Mouse (Mus musculus): ENCODE data around the gene Cmpk2. TPM values are rescaled to one million over a fixed set of nuclear protein-coding genes. Genes with fewer than 3 reads are reported as not detected.
"Not testable (repeated sequence)": the region's sequence is repeated elsewhere in the genome, so short reads cannot be mapped to it uniquely, and the experiment has no call there.

Gene Cmpk2
- 6.6 and 7.2 TPM in 2 replicates for polyA plus RNA-seq (2012; rRNA removed)

DNA sequence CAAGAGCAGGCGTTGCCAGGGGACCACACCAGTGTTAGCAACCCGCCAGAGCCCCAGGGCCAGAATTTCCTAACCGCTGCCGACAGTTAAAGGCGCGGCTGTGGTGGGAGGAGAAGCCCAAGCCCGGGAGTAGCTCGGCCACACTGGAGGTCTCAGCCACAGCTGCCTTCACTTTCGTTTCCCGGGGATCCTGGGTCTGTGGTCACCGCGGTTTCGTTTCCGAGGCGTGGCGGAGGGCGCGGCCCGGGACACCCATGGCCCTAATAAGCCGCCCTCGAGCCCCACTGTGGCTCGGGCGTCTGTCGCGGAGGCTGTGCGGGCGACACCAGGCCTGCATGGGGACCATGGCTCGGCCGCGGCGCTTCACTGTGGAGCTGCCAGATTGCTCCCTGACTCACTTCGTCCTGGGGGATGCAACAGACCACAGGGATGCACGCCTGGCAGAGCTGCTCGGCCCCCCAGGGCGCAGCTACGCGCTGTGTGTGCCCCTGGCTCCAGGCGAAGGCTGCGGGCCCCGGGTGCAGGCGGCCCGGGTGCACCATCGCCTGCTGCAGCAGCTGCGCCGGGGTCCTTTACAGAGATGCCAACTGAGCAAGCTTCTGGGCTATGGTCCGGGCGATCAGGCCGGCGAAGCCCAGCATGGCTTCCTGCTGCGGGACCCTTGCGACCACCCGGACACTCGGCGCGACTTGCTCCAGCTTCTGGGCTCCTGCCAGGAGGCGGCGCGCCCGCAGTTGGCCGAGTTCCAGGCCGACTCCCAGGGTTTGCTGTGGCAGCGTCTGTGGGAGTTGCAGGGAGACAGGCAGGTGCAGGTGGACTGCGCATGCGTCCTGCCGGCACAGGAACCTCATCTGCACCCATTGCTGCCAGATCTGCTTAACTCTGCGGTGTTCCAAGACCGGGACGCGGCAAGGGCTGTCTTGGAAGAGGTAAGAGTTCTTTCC lies at the start of gene Cmpk2:
TSS of gene Cmpk2 (plus strand) at position 107 of the 944 bp plus-strand sequence.
- Histone ChIP-seq H3K4me1 (replicated peaks; ENCODE audit: control insufficient read depth, insufficient read depth, low read length) (peaks cover 12% of the 10 kb centered on the region), H3K4me3 (ENCODE audit: control insufficient read depth, insufficient read depth, low read length) (peak within 1 kb of the TSS; percentile 83), H3K27me3 (ENCODE audit: control insufficient read depth, insufficient read depth, low read length) (no peaks in the 10 kb centered on the region), H3K36me3 (ENCODE audit: control insufficient read depth, insufficient read depth, low read length) (no peaks in the 10 kb centered on the region), H3K27ac (ENCODE audit: control insufficient read depth, insufficient read depth, low read length) (no peak within 1 kb of the TSS)
- peak; percentile 81 for DNase-seq
- under 1% methylated on average over 69 of the region's 69 CpGs for WGBS
- TF ChIP-seq POLR2A (IDR thresholded peaks at IDR 0.05; ENCODE audit: control insufficient read depth, extremely low read depth, insufficient read depth, low read length, poor library complexity) (peak; percentile 17; the same call in 1 of the 2 replicates), CTCF (IDR thresholded peaks at IDR 0.05; ENCODE audit: borderline replicate concordance, control insufficient read depth, extremely low read depth, insufficient read depth, low read length, poor library complexity) (0 out of 2 replicates have a peak, but pooled peaks have one; percentile 15)

DNA sequence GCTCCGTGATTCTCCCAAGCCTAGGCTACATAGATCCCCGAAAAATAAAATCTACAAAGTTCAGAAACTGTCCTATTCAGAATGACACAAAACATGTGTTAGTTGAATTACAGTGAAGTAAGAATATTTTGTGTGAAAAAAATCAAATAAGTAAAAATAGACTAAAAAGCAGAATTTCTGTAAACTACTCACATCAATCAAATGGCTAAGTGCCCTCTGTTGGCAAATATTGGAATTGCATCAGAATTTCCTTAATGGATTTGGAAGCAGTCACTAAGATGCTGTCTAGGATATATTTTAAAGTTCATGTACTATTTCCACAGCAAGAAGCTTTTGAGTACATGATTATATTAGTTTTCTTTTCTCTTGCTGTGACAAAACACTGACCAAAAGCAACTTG lies 44.2 kb upstream of the Cmpk2 start:
- H3K4me1 ChIP-seq (replicated peaks; ENCODE audit: control insufficient read depth, insufficient read depth, low read length) = no peaks in the 10 kb centered on the region
- H3K27ac ChIP-seq (ENCODE audit: control insufficient read depth, insufficient read depth, low read length) = no peak overlapping the region
- no peak overlapping the region for H3K4me3 ChIP-seq (ENCODE audit: control insufficient read depth, insufficient read depth, low read length)
- 90% methylated on average over 2 of the region's 2 CpGs for WGBS
- TF ChIP-seq CTCF (IDR thresholded peaks at IDR 0.05; ENCODE audit: borderline replicate concordance, control insufficient read depth, extremely low read depth, insufficient read depth, low read length, poor library complexity) (no peak), POLR2A (IDR thresholded peaks at IDR 0.05; ENCODE audit: control insufficient read depth, extremely low read depth, insufficient read depth, low read length, poor library complexity) (no peak)
- H3K36me3 ChIP-seq (ENCODE audit: control insufficient read depth, insufficient read depth, low read length) = no peaks in the 10 kb centered on the region
- DNase-seq = peak; percentile 31
- H3K27me3 ChIP-seq (ENCODE audit: control insufficient read depth, insufficient read depth, low read length) = no peaks in the 10 kb centered on the region

DNA sequence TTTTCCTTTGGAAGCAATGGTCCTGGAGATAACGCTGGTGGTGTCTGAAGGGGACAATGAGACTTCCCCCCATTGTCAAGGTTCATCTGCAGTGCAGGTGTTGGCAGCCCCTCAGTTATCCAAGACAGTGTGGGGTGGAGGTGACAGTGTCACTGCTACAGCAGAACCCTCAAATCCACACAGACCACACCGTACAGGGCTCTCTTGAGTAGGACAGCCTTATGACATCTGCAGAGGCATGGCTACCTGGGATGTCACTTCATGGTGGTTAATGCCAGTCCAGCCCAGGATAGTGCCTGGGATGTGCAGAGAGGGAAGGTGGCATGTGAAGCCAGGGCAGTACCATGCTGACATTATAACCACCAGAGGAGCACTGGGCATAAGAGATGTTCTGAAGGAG lies 40.2 kb upstream of the Cmpk2 start:
- DNase-seq; H3K27ac ChIP-seq (ENCODE audit: control insufficient read depth, insufficient read depth, low read length); H3K4me1 ChIP-seq (replicated peaks; ENCODE audit: control insufficient read depth, insufficient read depth, low read length); H3K27me3 ChIP-seq (ENCODE audit: control insufficient read depth, insufficient read depth, low read length); H3K4me3 ChIP-seq (ENCODE audit: control insufficient read depth, insufficient read depth, low read length); H3K36me3 ChIP-seq (ENCODE audit: control insufficient read depth, insufficient read depth, low read length): not testable (repeated sequence)
- 99% methylated on average over 2 of the region's 2 CpGs for WGBS

DNA sequence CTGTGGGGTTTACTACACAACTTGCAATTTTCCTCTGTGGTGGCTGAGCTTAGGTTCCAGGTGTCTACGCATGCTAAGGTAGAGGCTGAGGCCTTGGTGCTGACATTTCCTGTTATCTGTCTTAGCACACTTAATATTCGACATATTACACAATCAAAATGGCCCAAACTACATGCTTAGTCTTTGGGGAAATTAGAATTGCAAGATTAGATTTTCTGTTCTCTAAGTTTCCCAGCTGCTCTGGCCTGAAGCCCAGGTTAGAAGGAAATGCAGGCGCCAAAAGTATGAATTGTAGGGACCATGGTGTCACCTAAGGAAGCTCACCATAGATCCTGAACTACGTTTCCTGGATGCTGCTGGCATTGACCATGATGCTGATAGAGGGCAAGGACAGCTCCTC lies 32.7 kb upstream of the Cmpk2 start:
- TF ChIP-seq CTCF (IDR thresholded peaks at IDR 0.05; ENCODE audit: borderline replicate concordance, control insufficient read depth, extremely low read depth, insufficient read depth, low read length, poor library complexity) (no peak), POLR2A (IDR thresholded peaks at IDR 0.05; ENCODE audit: control insufficient read depth, extremely low read depth, insufficient read depth, low read length, poor library complexity) (no peak)
- Histone ChIP-seq H3K4me3 (ENCODE audit: control insufficient read depth, insufficient read depth, low read length) (no peak overlapping the region), H3K4me1 (replicated peaks; ENCODE audit: control insufficient read depth, insufficient read depth, low read length) (no peaks in the 10 kb centered on the region), H3K27ac (ENCODE audit: control insufficient read depth, insufficient read depth, low read length) (no peak overlapping the region), H3K36me3 (ENCODE audit: control insufficient read depth, insufficient read depth, low read length) (no peaks in the 10 kb centered on the region), H3K27me3 (ENCODE audit: control insufficient read depth, insufficient read depth, low read length) (no peaks in the 10 kb centered on the region)
- DNase-seq = no peak
- WGBS = 88% methylated on average over 4 of the region's 4 CpGs

DNA sequence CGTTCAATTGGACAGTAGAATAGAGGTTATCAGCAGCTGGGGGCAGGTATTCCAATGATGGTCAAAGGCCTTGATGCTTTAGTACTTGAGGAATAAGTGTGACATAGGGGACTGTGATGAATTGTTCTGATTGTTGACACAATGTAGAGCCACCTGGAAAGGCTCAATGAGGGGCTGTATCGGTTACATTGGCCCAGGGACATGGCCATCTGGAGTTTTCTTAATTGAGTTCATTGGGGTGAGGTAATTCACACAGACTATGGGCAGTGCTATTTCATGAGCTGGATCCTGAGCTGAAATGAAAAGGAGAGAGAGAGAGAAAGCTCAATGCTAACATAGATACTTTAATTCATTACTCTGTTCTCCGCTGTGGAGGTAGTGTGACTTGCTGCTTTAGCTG lies 31.1 kb upstream of the Cmpk2 start:
- H3K27me3 ChIP-seq (ENCODE audit: control insufficient read depth, insufficient read depth, low read length) = no peaks in the 10 kb centered on the region
- H3K4me3 ChIP-seq (ENCODE audit: control insufficient read depth, insufficient read depth, low read length) = no peak overlapping the region
- TF ChIP-seq CTCF (IDR thresholded peaks at IDR 0.05; ENCODE audit: borderline replicate concordance, control insufficient read depth, extremely low read depth, insufficient read depth, low read length, poor library complexity) (no peak), POLR2A (IDR thresholded peaks at IDR 0.05; ENCODE audit: control insufficient read depth, extremely low read depth, insufficient read depth, low read length, poor library complexity) (no peak)
- H3K4me1 ChIP-seq (replicated peaks; ENCODE audit: control insufficient read depth, insufficient read depth, low read length) = no peaks in the 10 kb centered on the region
- DNase-seq = no peak
- no peaks in the 10 kb centered on the region for H3K36me3 ChIP-seq (ENCODE audit: control insufficient read depth, insufficient read depth, low read length)
- H3K27ac ChIP-seq (ENCODE audit: control insufficient read depth, insufficient read depth, low read length) = no peak overlapping the region
- 98% methylated on average over 3 of the region's 3 CpGs for WGBS

DNA sequence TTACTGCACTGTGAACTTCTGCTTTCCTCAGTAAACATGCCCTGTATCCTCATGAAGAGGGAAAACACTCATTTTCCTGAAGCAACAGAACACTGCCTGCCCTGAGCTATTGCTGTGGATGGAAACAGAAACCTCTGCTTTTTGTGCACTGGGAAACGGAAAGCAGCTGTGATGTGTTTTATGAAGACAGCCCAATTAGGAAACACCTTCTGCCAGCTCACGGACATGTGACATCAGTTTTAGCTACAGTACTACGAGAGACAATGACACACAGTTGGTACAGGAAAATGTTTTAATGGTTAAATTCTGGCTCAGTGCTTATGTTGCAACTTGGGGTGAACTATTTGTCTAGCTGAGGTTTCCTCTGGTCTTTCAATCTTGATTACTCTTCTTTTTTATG lies 29.6 kb upstream of the Cmpk2 start:
- TF ChIP-seq CTCF (IDR thresholded peaks at IDR 0.05; ENCODE audit: borderline replicate concordance, control insufficient read depth, extremely low read depth, insufficient read depth, low read length, poor library complexity) (no peak), POLR2A (IDR thresholded peaks at IDR 0.05; ENCODE audit: control insufficient read depth, extremely low read depth, insufficient read depth, low read length, poor library complexity) (no peak)
- Histone ChIP-seq H3K4me1 (replicated peaks; ENCODE audit: control insufficient read depth, insufficient read depth, low read length) (no peaks in the 10 kb centered on the region), H3K27me3 (ENCODE audit: control insufficient read depth, insufficient read depth, low read length) (no peaks in the 10 kb centered on the region), H3K36me3 (ENCODE audit: control insufficient read depth, insufficient read depth, low read length) (no peaks in the 10 kb centered on the region), H3K27ac (ENCODE audit: control insufficient read depth, insufficient read depth, low read length) (no peak overlapping the region), H3K4me3 (ENCODE audit: control insufficient read depth, insufficient read depth, low read length) (no peak overlapping the region)
- 29% methylated on average over 3 of the region's 3 CpGs for WGBS
- DNase-seq = no peak
